Mouse (Mus musculus) E14TG2a.4 (cell line): ENCODE data around the gene Zg16.

Source experiments
- H3K27me3 ChIP-seq: 2 replicates; pipeline ENCODE4 v1.6.1; 2014; ENCODE audit warnings: low read length, control low read depth; ENCODE audit not compliant: insufficient read depth
- H3K36me3 ChIP-seq: 2 replicates; pipeline ENCODE4 v1.6.1; 2014; ENCODE audit warnings: low read length, control low read depth; ENCODE audit not compliant: insufficient read depth
- H3K4me1 ChIP-seq: replicated peaks from 2 replicates; pipeline ENCODE4 v1.6.1; 2014; ENCODE audit warnings: low read depth, low read length, control low read depth
- H3K4me3 ChIP-seq: replicated peaks from 2 replicates; pipeline ENCODE4 v1.5.1; 2014; ENCODE audit warnings: mild to moderate bottlenecking, low read length
- H3K9me3 ChIP-seq: 2 replicates; pipeline ENCODE4 v1.6.1; 2014; ENCODE audit warnings: low read length, control low read depth
- CTCF ChIP-seq: conservative IDR thresholded peaks from 2 replicates; pipeline ENCODE4 v1.5.1; 2014; ENCODE audit warnings: low read length
- NANOG ChIP-seq: IDR thresholded peaks from 2 replicates; pipeline ENCODE4 v1.6.1; 2014; ENCODE audit warnings: borderline replicate concordance, low read length, mixed read lengths
- POU5F1 ChIP-seq: IDR thresholded peaks from 2 replicates; pipeline ENCODE4 v1.6.1; 2014; ENCODE audit warnings: low read length, borderline replicate concordance

Zg16 gene

GRCm38 (mm10) chr7:127118671-127119445, 31.7 kb upstream of the Zg16 start:
- TF ChIP-seq POU5F1: no peak
- no peak for TF ChIP-seq NANOG
- TF ChIP-seq CTCF: no peak
- Histone ChIP-seq H3K4me3 (0 out of 2 replicates have a peak overlapping the region, but pooled peaks have one; percentile 4), H3K4me1 (peaks cover 81% of the 10 kb centered on the region), H3K27me3 (no peaks in the 10 kb centered on the region), H3K36me3 (no peaks in the 10 kb centered on the region), H3K9me3 (no peaks in the 10 kb centered on the region)

- H3K27me3 ChIP-seq: no peaks in the 10 kb centered on the region
- H3K9me3 ChIP-seq: no peaks in the 10 kb centered on the region
- TF ChIP-seq CTCF (peak; percentile 11; the same call in 1 of the 2 replicates), POU5F1 (no peak)
- no peaks in the 10 kb centered on the region for H3K36me3 ChIP-seq
- H3K4me1 ChIP-seq: peaks cover 90% of the 10 kb centered on the region
- peak overlapping the region; percentile 37 for H3K4me3 ChIP-seq
Measured at GRCm38 (mm10) chr7:127117948-127118347, 30.8 kb upstream of the Zg16 start.

- no peaks in the 10 kb centered on the region for H3K27me3 ChIP-seq
- no peak for TF ChIP-seq NANOG
- TF ChIP-seq CTCF: no peak
- TF ChIP-seq POU5F1: no peak
Measured at GRCm38 (mm10) chr7:127116331-127116935, 29.3 kb upstream of the Zg16 start.

GRCm38 (mm10) chr7:127114920-127115319, 27.8 kb upstream of the Zg16 start:
- Histone ChIP-seq H3K9me3 (no peaks in the 10 kb centered on the region), H3K27me3 (no peaks in the 10 kb centered on the region), H3K4me3 (no peak overlapping the region; the same call in 1 of the 2 replicates), H3K4me1 (peaks cover 90% of the 10 kb centered on the region), H3K36me3 (no peaks in the 10 kb centered on the region)
- no peak for TF ChIP-seq CTCF
- TF ChIP-seq NANOG: no peak
- TF ChIP-seq POU5F1: no peak

More at GRCm38 (mm10) chr7:127116331-127116935, 29.3 kb upstream of the Zg16 start:
- Histone ChIP-seq H3K4me3 (no peak overlapping the region), H3K36me3 (no peaks in the 10 kb centered on the region), H3K4me1 (peaks cover 90% of the 10 kb centered on the region), H3K9me3 (no peaks in the 10 kb centered on the region)

- no peak overlapping the region for H3K4me3 ChIP-seq
- H3K9me3 ChIP-seq: no peaks in the 10 kb centered on the region
- TF ChIP-seq POU5F1 (peak; percentile 98), CTCF (no peak)
- no peaks in the 10 kb centered on the region for H3K36me3 ChIP-seq
- H3K27me3 ChIP-seq: no peaks in the 10 kb centered on the region
- peaks cover 84% of the 10 kb centered on the region for H3K4me1 ChIP-seq
Measured at GRCm38 (mm10) chr7:127113614-127114259, 26.6 kb upstream of the Zg16 start.

GRCm38 (mm10) chr7:127112921-127113597, 25.9 kb upstream of the Zg16 start:
- Histone ChIP-seq H3K9me3 (no peaks in the 10 kb centered on the region), H3K36me3 (no peaks in the 10 kb centered on the region), H3K4me1 (peaks cover 84% of the 10 kb centered on the region), H3K27me3 (no peaks in the 10 kb centered on the region), H3K4me3 (0 out of 2 replicates have a peak overlapping the region, but pooled peaks have one; percentile 24)
- TF ChIP-seq NANOG: no peak

- TF ChIP-seq NANOG: no peak
- TF ChIP-seq POU5F1: no peak
- no peak for TF ChIP-seq CTCF
- H3K9me3 ChIP-seq: no peaks in the 10 kb centered on the region
- H3K36me3 ChIP-seq: no peaks in the 10 kb centered on the region
- peaks cover 77% of the 10 kb centered on the region for H3K4me1 ChIP-seq
- H3K4me3 ChIP-seq: peak overlapping the region; percentile 24
- H3K27me3 ChIP-seq: no peaks in the 10 kb centered on the region
Measured at GRCm38 (mm10) chr7:127112251-127112841, 25.2 kb upstream of the Zg16 start.

- no peak overlapping the region for H3K4me3 ChIP-seq
- TF ChIP-seq NANOG (no peak), CTCF (peak; percentile 84)
Measured at GRCm38 (mm10) chr7:127111461-127111860, 24.3 kb upstream of the Zg16 start.

More at GRCm38 (mm10) chr7:127111461-127111860, 24.3 kb upstream of the Zg16 start:
- Histone ChIP-seq H3K9me3 (no peaks in the 10 kb centered on the region), H3K36me3 (no peaks in the 10 kb centered on the region), H3K4me1 (peaks cover 74% of the 10 kb centered on the region), H3K27me3 (no peaks in the 10 kb centered on the region)
